Mouse (Mus musculus): ENCODE data around the gene Ehf.

The Ehf gene

DNA sequence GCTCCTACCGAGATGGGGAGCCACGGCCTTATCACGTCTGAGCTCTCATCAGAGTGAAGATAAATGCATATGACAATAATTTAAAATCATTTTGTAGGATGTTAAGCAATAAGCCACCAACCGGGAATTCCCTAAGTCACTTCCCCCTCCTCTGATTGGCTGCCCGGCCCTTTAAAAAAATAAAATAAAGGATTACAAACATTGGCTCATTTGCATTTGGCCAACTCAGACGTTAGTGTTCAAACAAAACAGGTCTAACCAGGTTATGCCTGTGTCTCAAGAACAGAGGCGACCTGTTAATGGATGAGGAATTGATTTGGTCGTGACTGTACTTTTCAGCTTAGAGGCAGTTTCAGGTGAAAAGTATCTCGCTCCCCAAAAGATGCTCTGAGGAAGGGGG is at the start of gene Ehf:
Gene Ehf, minus strand, starts transcription at position 147 of the 400 bp plus-strand sequence.
- no peak for DNase-seq (ENCODE audit: low spot score)

DNA sequence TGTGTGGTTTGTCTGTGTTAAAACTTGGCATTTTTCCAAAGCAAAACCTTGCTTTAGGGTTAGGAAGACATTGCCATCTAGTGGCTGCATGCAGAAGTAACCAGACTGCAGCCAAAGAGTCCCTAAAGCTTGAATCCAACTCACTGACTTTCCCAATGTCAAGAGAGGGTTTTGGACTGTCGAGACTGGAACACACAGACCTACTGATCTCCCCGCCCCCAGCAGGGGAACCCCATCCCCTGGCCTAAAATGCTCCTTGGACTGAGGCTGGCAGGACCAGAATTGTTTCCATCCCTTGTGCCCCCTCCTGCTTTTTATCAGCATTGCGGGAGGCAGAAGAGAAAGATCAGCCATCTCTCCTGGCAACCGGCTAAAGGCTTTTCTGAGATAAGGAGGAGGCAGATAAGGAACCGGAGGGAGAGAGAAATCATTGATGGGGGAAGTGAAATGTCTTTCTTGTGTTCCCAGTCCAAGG is 44.4 kb upstream of the Ehf start:
- peak; percentile 1 for DNase-seq (ENCODE audit: low spot score)

DNA sequence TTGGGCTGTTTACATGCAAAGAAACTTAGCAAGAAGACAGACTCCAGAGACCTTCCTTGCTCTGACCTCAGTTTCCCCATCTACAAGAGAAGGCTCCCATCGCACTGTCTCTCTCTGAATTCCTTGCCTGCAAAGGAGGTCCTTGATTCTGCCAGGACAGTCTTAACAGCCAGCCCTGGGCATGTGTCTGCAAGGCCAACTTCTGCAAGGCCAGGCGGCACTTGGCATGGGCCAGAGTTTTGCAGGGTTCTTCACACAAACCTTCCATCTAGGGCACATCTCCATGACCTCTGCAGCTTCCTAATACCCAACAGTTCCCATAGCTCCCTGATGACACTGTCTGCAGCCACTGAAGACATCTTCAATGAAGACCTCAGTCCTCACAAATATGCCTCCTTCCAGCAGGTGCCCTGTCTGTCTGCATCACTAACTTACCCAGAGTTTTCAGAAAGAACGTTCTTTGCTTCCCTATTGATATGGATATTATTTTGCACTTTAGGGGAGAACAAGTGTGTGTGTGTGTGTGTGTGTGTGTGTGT is 43.7 kb upstream of the Ehf start:
- no peak for DNase-seq (ENCODE audit: low spot score)

DNA sequence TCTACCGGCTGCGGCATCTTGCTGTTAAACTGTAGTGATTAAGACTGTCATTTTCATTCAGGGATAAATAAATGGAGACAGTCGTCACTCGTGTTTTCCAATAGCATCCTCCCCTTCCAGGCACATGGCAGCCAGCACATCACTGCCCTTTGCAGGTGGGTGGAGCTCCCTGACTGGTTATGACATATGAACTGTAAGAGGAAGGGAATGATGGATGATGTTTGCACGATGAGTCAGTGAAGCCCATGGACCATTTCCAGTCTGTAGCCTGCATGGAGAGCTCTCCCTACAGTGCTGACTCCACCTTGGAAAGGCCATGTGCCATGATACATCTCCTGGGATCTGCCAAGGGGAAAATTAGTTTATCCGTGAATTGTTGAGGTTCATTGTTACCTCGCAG is 40.5 kb upstream of the Ehf start:
- DNase-seq (ENCODE audit: low spot score): no peak

DNA sequence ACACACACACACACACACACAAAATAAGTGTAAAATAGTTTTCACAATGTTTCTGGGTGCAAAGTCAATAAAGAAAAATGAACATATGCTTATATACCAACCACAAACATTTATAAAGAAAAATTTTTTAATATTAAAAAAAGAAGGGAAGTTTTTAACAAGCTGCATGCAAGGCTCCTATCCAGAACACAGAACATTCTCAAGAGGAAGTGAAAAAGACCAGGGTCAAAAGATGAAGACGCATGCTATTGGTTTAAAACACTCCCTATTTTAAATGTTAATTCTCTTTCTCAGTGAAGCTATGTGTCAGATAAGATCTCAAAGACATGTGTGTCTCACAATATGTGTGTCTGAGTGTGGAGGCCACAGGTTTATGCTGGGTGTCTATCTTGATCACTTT is 39.0 kb upstream of the Ehf start:
- DNase-seq (ENCODE audit: low spot score): no peak

DNA sequence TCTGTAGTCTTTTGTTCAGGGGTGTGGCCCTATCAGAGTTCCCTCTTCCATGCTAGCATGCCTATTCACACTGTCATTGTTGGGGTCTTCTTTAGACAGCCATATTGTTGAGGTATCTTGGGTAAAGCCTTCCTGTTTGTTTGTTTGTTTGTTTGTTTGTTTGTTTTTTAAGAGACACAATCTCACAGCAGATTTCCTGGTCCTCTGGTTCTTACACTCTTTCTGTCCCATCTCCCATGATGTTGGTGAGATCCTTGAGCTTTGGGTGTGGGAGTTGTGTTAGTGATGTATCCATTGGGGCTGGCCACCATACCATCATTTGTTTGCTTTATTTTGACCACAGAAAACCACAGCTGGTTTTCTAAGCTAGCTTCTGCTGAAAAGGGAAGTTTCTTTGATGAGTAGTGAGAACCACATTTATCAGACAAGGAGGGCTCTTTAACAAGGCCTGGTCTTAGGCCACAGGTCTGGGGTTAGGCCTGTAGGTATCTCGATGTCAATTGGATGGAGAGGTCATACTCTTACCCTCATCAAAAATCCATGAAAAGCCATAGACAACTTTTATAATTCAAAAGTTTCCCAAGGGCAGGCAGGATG is 38.4 kb upstream of the Ehf start:
- DNase-seq (ENCODE audit: low spot score): no peak

DNA sequence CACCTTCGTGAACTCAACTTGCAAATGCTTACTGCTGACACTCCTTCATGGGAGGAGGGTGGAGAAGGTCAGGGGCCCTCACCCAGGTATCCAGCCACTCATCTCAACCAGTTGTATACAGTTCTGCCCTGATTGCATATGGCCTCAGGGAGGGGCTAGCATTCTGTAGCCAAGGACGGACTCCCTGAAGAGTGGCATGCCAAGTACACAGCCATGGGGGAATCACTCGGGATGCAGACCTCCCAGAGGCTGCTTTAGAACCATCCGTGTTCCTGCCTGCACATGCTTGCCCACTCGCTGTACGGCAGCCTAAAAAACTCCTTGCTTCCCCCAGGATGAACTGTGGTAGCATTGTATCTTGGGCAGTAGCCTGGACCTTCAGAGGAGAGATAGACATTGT is 35.6 kb upstream of the Ehf start:
- DNase-seq (ENCODE audit: low spot score): no peak

DNA sequence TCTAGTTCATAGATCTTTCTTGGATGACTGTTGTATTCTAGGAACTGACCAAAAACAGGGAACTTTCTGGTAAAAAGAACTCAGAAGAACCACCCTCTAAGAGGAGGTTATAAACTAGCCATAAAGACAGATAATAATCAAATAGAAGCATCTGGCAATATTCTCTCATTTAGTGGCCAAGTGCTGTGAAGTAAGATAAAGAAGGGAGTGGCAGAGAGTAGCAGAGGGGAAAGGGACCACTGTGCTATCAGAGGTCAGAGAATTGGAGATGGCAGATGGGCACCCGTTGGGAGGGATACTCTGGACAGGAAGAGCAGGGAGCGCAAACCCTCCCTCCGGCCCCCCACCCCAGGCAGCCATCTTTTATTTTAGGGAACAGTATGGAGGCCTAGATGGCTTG is 34.3 kb upstream of the Ehf start:
- DNase-seq (ENCODE audit: low spot score): no peak

DNA sequence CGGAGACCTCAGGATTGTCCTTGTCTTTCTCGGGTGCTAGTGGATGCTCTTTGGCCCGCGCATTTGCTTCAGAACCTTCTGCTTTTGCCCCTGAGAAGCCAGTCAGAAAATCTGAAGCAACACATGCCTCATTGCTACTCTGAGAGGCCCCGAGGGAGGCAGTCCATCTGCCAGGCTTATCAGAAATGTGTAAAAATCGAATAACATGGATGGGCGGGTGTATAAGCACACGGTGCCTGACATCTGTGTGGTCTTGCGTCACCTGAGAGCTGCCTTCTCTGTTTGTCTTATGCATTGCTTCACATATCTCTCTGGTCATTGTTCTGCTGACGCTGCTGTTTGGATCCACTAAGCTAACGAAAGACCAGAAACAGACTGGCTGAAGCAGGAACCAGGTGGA is 33.5 kb upstream of the Ehf start:
- no peak for DNase-seq (ENCODE audit: low spot score)

DNA sequence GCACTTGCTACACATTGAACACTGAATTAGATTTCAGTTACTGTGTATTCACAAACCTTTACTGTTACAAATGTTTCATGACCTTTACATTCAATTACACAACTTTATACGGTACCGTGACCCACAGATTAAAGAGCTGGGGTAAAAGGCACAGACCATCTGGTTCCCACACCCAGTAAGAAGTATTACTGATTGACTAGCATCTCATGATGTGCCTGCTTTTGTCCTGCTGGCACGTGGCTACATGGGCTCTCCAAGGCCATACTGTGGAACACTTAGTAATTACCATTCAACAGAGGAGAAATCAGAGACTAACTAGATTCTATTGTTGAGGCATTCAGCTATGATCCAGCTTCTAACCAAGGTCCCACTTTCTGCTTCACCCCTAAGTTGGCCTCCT is 32.9 kb upstream of the Ehf start:
- no peak for DNase-seq (ENCODE audit: low spot score)

DNA sequence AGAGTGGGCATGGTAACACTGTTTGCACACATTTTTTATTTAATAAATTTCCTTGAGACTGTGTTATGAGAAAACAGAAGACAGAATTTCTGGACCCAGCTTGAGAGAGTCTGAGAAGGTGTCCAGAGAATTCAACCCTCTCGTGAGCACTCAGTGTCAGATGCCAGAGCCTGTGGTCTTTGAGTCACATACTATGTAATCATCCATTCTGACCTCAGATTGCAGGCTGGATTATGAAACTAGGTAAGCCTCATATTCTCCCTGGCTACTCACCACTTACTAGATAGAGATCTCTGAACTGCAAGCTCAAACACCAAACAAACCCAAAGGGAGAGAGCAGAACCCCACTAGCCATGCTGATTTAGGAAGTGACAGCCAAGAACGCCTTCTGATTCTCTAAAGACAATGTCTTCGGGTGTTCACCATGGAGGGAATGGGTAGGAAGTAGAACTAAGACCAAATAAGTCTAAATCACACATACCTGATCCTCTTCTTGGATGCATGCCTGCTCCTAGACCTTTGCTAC is 28.7 kb upstream of the Ehf start:
- DNase-seq (ENCODE audit: low spot score): no peak

DNA sequence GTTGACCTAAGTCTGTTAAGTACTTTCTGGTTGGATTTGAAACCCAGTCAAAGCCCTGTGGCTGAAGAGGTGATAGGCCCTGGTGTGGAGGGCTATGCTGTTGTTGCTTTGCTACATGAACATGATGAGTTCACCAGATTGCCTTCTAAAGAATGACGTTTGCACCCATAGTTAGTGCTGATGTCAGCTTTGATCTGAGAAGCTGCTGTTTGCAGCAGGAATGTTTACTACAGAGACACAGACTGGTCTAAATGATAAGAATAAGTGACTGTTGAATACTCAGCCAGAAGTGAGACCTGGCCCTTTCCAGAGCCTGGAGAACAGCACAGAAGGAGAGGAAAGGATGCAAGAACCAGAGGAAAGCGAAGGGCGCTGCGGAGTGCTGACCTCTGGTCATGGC is 25.7 kb upstream of the Ehf start:
- no peak for DNase-seq (ENCODE audit: low spot score)

DNA sequence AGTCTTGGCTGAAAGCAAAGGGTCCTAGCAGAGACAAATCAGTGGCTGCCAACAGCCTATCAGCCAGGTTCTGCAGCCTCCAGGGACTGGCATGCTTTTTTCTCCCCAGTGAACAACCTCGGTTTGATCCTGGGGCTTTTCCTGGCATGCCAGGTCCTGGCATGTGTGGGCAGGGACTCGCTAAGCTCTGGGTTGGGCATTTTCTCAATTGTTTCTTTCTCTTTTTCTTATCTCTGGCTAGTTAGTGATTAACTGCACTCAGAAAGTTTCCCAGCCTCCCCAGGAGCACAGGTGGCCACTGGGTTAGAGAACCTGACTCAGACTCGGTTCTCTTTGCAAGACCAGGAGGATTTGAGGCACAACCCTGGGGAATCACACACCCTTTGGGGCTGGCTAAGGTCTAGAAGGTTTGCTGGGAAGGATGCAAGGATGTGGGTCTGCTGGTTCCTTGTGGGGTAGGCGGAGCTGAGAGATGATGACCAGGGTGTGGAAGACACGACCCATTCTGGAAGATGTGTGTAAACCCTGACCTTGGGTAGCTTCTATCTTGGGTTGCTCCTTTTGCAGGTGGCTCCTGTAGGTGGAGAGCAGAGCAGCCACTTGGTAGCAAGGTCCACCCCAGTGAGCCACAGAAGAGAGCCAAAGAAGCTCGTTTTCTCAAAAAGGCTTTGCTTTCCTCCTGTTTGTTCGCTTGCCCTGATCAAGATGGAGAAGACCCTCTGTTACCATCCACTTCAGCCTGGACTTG is 22.4 kb upstream of the Ehf start:
- DNase-seq (ENCODE audit: low spot score): no peak

DNA sequence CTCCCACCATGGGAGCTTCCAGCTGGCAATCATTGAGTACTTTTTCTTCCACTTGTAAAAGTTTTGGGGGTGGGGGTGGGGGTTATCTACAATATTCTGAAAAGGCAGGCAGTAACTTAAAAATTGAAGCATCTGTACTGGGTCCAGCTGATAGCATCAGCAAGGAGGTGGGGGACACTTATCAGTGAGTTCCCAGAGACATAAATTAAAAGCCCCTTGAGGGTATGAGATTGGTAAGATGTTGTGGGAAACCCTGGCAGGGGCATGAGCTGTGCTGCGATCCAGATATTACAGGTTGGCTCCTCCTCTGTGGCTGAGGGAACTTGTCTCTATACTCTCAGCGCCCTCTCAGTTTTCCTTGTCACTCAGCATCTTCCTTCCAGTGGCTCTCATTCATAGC is 21.2 kb upstream of the Ehf start:
- DNase-seq (ENCODE audit: low spot score): no peak

DNA sequence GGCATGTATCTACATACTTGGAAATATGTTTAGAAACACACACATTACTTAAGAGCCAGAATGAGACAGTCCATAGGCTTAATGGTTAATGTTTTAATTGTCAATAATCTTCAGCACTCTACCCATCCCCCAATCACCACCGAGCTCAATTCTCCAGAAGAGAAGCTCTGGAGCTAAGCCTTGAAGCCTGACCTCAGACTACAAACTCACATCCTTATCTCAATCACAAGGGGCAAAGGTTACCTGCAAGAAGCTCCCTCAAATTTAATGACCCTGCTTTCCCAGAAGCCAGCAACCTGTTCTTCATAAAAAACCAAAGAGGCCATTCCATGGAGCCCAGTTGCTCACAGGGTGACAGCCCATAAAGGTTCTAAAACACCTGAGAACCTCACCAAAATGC is 19.1 kb upstream of the Ehf start:
- no peak for DNase-seq (ENCODE audit: low spot score)

DNA sequence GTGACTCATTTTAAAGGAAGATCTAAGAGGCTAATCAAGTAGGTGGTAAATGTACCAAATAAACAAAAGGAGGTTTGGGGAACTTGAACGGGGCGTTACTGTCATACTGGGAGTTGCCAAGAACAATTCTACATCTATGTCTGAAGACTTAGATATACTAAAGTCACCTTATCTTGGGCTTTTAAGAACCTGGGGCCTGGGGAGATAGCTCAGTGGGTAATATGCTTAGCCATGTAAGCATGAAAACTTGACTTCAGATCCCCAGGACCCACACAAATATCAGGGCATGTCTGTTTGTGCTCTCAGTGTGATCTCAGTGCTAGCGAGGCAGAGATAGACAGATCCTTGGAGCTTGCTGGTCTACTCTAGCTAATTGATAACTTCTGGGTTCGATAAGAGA is 18.6 kb upstream of the Ehf start:
- no peak for DNase-seq (ENCODE audit: low spot score)

DNA sequence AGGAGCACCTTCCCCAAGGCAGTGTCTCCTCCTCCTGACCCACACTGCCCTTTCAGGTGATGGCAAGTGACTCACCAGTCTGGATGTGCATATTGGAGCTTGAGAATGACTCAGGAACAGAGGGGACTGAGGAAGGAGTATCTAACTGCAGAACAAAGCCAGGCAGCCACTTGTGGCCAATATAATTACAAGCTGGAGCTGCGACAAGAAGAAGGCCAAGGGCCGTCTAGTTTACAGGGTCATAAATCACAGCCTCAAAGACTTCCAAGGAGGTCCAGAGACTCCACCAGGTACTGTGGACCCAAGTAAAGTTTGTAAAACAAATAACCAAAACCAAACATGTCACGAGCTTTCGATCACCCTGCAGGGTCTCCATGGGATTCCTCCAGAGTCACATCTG is 10.9 kb upstream of the Ehf start:
- DNase-seq (ENCODE audit: low spot score): no peak

DNA sequence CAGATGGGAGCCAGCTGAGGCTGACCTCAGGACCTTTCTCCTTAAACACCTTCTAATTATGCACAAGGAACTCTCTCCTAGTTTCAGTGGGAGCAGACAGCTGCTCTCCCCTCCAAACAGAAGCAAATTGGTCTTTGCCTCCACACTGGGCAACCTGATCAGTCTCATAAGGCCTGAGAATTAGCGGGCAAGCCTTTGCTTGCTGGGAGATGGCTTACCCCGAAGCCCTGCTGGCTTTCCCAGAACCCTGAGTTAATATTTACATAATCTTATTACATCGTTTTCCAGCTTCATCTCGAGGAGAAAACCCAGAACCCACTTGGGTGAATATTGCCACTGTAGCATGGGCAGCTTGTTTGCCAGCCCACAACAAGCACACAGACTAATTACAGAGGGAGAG is 9.6 kb upstream of the Ehf start:
- no peak for DNase-seq (ENCODE audit: low spot score)

DNA sequence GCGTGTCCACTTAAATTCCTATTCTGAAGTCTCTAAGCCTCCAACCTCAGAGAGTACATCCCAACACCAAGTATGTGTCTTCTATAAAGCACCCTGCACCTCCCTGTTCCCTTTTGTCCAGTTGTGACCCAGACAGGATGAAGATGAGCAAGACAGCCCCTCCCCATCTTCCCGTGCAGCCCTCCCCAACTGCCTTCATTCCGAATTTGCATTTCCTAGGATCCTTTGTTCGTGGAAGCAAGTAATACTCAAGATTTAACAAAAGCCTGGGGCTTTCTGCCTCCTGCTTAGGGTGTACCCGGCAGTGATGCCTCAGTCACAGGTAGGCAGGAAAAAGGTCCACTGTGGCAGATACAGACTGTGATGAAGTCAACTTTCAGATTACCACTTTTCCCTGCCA is 7.6 kb upstream of the Ehf start:
- DNase-seq (ENCODE audit: low spot score): no peak

DNA sequence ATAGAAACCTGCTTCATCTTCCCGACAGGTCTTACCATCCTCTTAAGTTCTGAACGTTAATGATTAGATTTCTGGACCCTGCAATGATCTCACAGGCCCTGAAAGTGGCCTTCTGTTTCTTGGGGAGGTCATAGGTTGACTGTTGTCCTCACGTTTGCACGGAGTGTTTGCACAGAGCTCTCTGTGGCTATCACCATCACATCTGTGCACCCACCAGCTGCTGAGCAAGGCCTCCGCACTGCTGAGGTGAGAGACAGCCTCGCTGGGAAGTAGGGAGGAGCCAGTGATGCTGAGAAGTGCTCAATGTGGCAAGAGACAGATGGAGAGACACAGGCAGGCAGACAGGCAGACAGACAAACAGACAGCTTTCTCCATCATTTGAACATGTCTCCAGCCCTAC is 3.6 kb upstream of the Ehf start:
- DNase-seq (ENCODE audit: low spot score): no peak

DNA sequence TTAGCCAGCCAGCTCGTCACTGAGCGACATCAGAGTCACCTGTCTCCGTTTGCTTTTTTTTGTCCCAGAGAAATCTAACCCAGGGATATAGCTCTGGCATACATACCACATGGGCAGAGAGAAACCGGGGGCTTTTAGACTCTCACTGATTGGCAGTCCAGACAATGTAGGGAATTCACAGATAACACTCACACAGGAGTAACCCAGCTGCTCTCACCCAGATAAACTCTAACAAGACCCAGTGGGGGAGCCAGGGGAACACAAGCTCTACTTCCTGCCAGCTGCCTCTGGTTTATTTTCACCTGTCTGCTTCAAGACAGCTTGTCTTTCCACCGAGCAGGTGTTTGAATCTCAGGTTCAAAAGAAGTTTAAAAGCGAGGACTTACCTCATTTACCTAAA is 409 bp downstream of the Ehf start:
- no peak for DNase-seq (ENCODE audit: low spot score)

DNA sequence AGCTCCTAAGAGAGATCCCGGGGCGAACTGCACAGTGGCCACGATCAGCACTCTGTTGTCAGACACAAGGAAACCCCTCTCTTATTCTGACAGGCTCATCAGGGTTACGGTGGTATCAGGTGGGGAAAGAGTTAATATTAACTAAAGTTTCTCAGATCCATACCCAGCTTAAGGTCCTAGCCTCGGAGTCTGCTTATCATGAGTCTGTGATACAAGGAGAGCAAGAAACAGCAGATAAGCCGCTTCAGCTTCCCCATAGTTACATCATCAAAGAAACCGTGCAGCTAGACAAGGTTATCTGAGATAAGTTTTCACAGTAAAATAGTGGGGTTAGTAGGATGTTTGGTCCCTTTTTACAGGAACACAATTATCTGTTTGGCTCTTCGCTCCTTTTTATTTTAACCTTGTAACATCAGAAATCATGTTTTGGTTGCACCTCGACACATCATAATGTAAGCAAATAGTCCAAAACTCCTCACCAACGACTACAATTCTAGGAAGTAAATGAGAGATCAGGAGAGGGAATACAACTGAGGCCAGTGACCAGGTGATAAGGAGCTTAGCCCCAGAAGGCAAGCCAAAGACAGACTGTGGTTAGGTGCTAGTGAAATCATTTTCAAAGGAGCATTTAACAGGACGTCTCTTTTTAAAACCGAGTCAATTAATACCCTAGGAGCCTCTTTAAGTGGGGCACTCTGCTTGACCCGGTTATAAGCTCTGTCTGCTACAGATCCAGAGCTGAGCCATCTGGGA is 4.2 kb downstream of the Ehf start:
- DNase-seq (ENCODE audit: low spot score): no peak

DNA sequence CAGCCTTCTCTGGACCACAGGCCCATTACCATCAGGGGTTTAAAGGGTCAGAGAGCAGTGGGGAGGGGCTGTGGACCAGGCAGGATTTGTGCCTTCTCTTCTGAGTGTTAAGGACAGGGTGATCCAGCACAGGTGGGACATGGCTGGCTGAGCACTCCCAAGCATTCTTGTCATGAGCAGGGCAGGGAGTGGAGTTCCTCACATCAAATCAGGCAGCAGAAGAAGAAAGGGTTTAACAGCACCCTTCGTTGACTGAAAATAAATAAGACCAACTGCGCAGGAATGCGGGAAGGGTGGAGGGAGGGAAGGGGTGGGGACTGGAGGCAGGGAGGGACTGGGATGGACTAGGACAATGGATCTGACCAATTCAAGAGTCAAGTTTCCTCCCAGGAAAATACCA is 8.6 kb downstream of the Ehf start:
- no peak for DNase-seq (ENCODE audit: low spot score)
